Mouse (Mus musculus) small intestine, adult 2 months (tissue): ENCODE measurements around the gene Cfap157. TPM values are rescaled to one million over a fixed set of nuclear protein-coding genes. Genes with fewer than 3 reads are reported as not detected.

Experiments
- H3K27ac ChIP-seq: fragments of 200-500 bp; 2 replicates; pipeline ENCODE4 v1.5.1; 2012; ENCODE audit warnings: low read depth, low read length, control low read depth, inconsistent platforms; ENCODE audit not compliant: insufficient read depth
- H3K27me3 ChIP-seq: fragments of 200-500 bp; 2 replicates; pipeline ENCODE4 v1.6.1; 2012; ENCODE audit warnings: mild to moderate bottlenecking, moderate library complexity, low read length, inconsistent platforms; ENCODE audit not compliant: control insufficient read depth, insufficient read depth
- H3K36me3 ChIP-seq: fragments of 200-500 bp; 2 replicates; pipeline ENCODE4 v1.6.1; 2012; ENCODE audit warnings: mild to moderate bottlenecking, low read length, control low read depth, inconsistent platforms; ENCODE audit not compliant: control insufficient read depth, insufficient read depth
- H3K4me1 ChIP-seq: fragments of 200-500 bp; 2 replicates; pipeline ENCODE4 v1.6.1; 2012; ENCODE audit warnings: low read length, inconsistent platforms, mixed read lengths; ENCODE audit not compliant: control insufficient read depth, insufficient read depth, insufficient read length
- H3K4me3 ChIP-seq: fragments of 200-500 bp; 2 replicates; pipeline ENCODE4 v1.5.1; 2012; ENCODE audit warnings: low read depth, mild to moderate bottlenecking, control low read depth, inconsistent platforms, low read length, moderate library complexity
- CTCF ChIP-seq: fragments of 200-500 bp; IDR thresholded peaks from 2 replicates; pipeline ENCODE4 v1.5.1; 2012; ENCODE audit warnings: low read depth, mild to moderate bottlenecking, control low read depth, inconsistent platforms, low read length, moderate library complexity, mixed read lengths; ENCODE audit not compliant: insufficient replicate concordance, insufficient read length; ENCODE audit errors: extremely low read depth
- POLR2A ChIP-seq: fragments of 200-500 bp; IDR thresholded peaks from 2 replicates; pipeline ENCODE4 v1.6.1; 2012; ENCODE audit warnings: low read depth, mild to moderate bottlenecking, control low read depth, inconsistent platforms, low read length, moderate library complexity
- WGBS: fragments of 180-500 bp; shearing (Covaris S2); methylation state at CpG from one replicate; pipeline ENCODE4 v1.1.7; 2018; 5-methylcytosine and 5-hydroxymethylcytosine counted together
- polyA plus RNA-seq: library from polyadenylated mRNA; depleted of rRNA; stranded (reverse); fragments of >200 nt; gene quantifications from 2 replicates; pipeline ENCODE4 v1.2.3, GENCODE M21; 2012

The Cfap157 gene
- polyA plus RNA-seq, 1 experiment = 0.06 TPM

GRCm38 (mm10) chr2:32808816-32809566 is 24.8 kb upstream of the Cfap157 start:
- H3K4me3 ChIP-seq = no peak overlapping the region
- H3K36me3 ChIP-seq = no peaks in the 10 kb centered on the region
- no peak for TF ChIP-seq CTCF
- TF ChIP-seq POLR2A = no peak
- no peaks in the 10 kb centered on the region for H3K27me3 ChIP-seq
- peaks cover 8% of the 10 kb centered on the region for H3K4me1 ChIP-seq
- no peak overlapping the region for H3K27ac ChIP-seq
- WGBS = 43% methylated on average over 14 of the region's 14 CpGs

- no peaks in the 10 kb centered on the region for H3K27me3 ChIP-seq
- WGBS = 70% methylated on average over 10 of the region's 10 CpGs
- TF ChIP-seq POLR2A (no peak), CTCF (no peak)
Measured at GRCm38 (mm10) chr2:32798251-32798962, 14.2 kb upstream of the Cfap157 start.

GRCm38 (mm10) chr2:32795748-32796418 is 11.7 kb upstream of the Cfap157 start:
- no peaks in the 10 kb centered on the region for H3K27me3 ChIP-seq
- TF ChIP-seq POLR2A (no peak), CTCF (no peak)
- 85% methylated on average over 13 of the region's 13 CpGs for WGBS
- H3K27ac ChIP-seq = no peak overlapping the region
- H3K4me3 ChIP-seq = no peak overlapping the region
- peaks cover 2% of the 10 kb centered on the region; the same call in 1 of the 2 replicates for H3K4me1 ChIP-seq
- H3K36me3 ChIP-seq = no peaks in the 10 kb centered on the region

More at GRCm38 (mm10) chr2:32798251-32798962, 14.2 kb upstream of the Cfap157 start:
- H3K27ac ChIP-seq = no peak overlapping the region
- H3K36me3 ChIP-seq = no peaks in the 10 kb centered on the region
- H3K4me1 ChIP-seq = peaks cover 2% of the 10 kb centered on the region; the same call in 1 of the 2 replicates
- no peak overlapping the region for H3K4me3 ChIP-seq

- no peak overlapping the region for H3K27ac ChIP-seq
- H3K36me3 ChIP-seq = no peaks in the 10 kb centered on the region
- WGBS = 62% methylated on average over 6 of the region's 6 CpGs
- no peaks in the 10 kb centered on the region for H3K27me3 ChIP-seq
- no peak overlapping the region for H3K4me3 ChIP-seq
- no peak for TF ChIP-seq POLR2A
- TF ChIP-seq CTCF = no peak
- peaks cover 2% of the 10 kb centered on the region; the same call in 1 of the 2 replicates for H3K4me1 ChIP-seq
Measured at GRCm38 (mm10) chr2:32791297-32791696, 7.1 kb upstream of the Cfap157 start.

DNA sequence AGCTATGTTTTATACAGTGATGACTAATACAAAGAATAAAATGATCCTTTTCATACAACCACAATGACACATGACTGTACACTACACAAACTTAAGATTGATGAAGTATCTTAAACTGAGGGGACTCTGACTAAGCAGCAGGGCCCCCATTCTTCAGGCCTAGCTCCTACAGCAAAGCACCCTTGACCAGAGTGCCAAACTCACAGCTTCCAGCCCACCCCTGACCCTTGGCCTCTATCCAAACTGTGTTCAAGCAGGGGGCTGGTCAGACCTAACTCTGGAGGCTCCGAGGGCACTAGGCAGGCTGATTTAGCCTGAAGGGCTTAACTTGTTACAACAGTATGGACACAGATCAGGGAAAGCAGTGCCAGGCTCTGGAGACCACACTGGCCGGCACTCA is 4.4 kb upstream of the Cfap157 start:
- Histone ChIP-seq H3K27ac (no peak overlapping the region), H3K27me3 (no peaks in the 10 kb centered on the region), H3K4me3 (no peak overlapping the region), H3K4me1 (peaks cover 2% of the 10 kb centered on the region; the same call in 1 of the 2 replicates), H3K36me3 (no peaks in the 10 kb centered on the region)
- no peak for TF ChIP-seq CTCF
- no peak for TF ChIP-seq POLR2A
- 79% methylated on average over 2 of the region's 2 CpGs for WGBS

GRCm38 (mm10) chr2:32787176-32787575 is 2.9 kb upstream of the Cfap157 start:
- Histone ChIP-seq H3K27ac (no peak overlapping the region), H3K36me3 (no peaks in the 10 kb centered on the region), H3K27me3 (no peaks in the 10 kb centered on the region), H3K4me1 (peaks cover 2% of the 10 kb centered on the region; the same call in 1 of the 2 replicates), H3K4me3 (no peak overlapping the region)
- 71% methylated on average over 6 of the region's 6 CpGs for WGBS
- TF ChIP-seq POLR2A (no peak), CTCF (peak; percentile 27; the same call in 1 of the 2 replicates)
